Comparison of ENCODE assay signal across 8 mouse cellular contexts in the genomic region with DNA sequence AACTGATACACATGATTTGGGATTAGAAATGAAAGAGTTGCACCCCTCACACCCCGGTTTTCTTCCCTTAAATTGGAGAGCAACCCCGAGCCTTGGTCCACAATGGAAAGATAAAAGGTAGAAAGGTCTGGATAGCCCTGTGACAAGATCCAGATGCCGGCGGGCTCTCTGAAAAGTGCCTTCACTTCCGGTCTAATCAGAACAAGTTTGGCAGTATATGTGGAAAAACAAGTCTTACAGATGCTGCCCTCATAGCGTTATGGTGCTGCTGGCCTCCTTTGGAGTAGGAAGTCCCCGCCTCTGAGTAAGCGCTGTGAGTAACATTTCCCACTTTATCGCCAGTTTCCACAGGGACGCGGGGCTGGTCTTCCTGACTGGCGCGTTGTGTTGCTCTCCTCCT. TPM values are rescaled to one million over a fixed set of nuclear protein-coding genes. Genes with fewer than 3 reads are reported as not detected.
DNase-seq lines count a peak whose midpoint lies in the region; ATAC-seq and TF ChIP-seq lines count a peak whose summit lies in the region.

No protein-coding gene starts in this region.

- H3K27ac ChIP-seq in forebrain, postnatal 0 days (ENCODE audit: low read depth, low read length): no peak overlapping the region
- H3K27ac ChIP-seq in intestine, embryonic 15.5 days: no peak overlapping the region
- H3K27ac ChIP-seq in lung, embryonic 14.5 days (ENCODE audit: low read depth): no peak overlapping the region

- TF ChIP-seq CTCF in forebrain, postnatal 0 days (IDR thresholded peaks at IDR 0.05; ENCODE audit: low read depth): no peak
- no peak for TF ChIP-seq CTCF in lung, embryonic 14.5 days (IDR thresholded peaks at IDR 0.05; ENCODE audit: low read depth)

- 4% methylated on average over 13 of the region's 13 CpGs for WGBS in forebrain, postnatal 0 days
- 2% methylated on average over 13 of the region's 13 CpGs for WGBS in intestine, embryonic 15.5 days
- WGBS in lung, embryonic 14.5 days: 2% methylated on average over 13 of the region's 13 CpGs

- H3K9me3 ChIP-seq in forebrain, postnatal 0 days (ENCODE audit: low read length): no peaks in the 10 kb centered on the region
- no peaks in the 10 kb centered on the region for H3K9me3 ChIP-seq in intestine, embryonic 15.5 days
- H3K9me3 ChIP-seq in lung, embryonic 14.5 days (ENCODE audit: low read depth, low read length): no peaks in the 10 kb centered on the region

- ATAC-seq in frontal cortex, adult (ENCODE audit: low TSS enrichment): peak; percentile 42; the same call in 1 of the 2 replicates
- ATAC-seq in forebrain, postnatal 0 days: no peak
- 0 out of 2 replicates have a peak, but pooled peaks have one; percentile 9 for ATAC-seq in intestine, embryonic 15.5 days
- no peak; the same call in 1 of the 2 replicates for ATAC-seq in lung, embryonic 14.5 days (ENCODE audit: insufficient read depth)

- peak overlapping the region; percentile 74; the same call in 1 of the 2 replicates for H3K9ac ChIP-seq in forebrain, postnatal 0 days
- peak overlapping the region; percentile 4; the same call in 1 of the 2 replicates for H3K9ac ChIP-seq in intestine, embryonic 15.5 days
- peak overlapping the region; percentile 78 for H3K9ac ChIP-seq in lung, embryonic 14.5 days

- peak overlapping the region; percentile 89 for H3K4me2 ChIP-seq in forebrain, postnatal 0 days (ENCODE audit: low read depth)
- H3K4me2 ChIP-seq in intestine, embryonic 15.5 days (replicated peaks): peak overlapping the region; percentile 91
- H3K4me2 ChIP-seq in lung, embryonic 14.5 days: peak overlapping the region; percentile 81

- DNase-seq in frontal cortex, postnatal 10 days (ENCODE audit: low spot score in 2 of 2): no peak
- peak; percentile 49 for DNase-seq in adrenal gland, postnatal 10 days
- DNase-seq in forebrain, postnatal 0 days: no peak
- DNase-seq in lung, embryonic 14.5 days: peak; percentile 72
- no peak for DNase-seq in c-Kit-positive CD71-positive TER-119-positive erythroid progenitor cells, embryonic 14.5 days (ENCODE audit: low spot score)
- no peak for DNase-seq in retina, embryonic 14.5 days (ENCODE audit: low spot score)

- H3K36me3 ChIP-seq in forebrain, postnatal 0 days (ENCODE audit: insufficient read depth): no peaks in the 10 kb centered on the region
- H3K36me3 ChIP-seq in intestine, embryonic 15.5 days: no peaks in the 10 kb centered on the region
- no peaks in the 10 kb centered on the region for H3K36me3 ChIP-seq in lung, embryonic 14.5 days (ENCODE audit: insufficient read depth)

- 0 out of 2 replicates have a peak, but pooled peaks cover 3% of the 10 kb centered on the region for H3K4me1 ChIP-seq in forebrain, postnatal 0 days (ENCODE audit: insufficient read depth)
- peaks cover 11% of the 10 kb centered on the region; the same call in 1 of the 2 replicates for H3K4me1 ChIP-seq in intestine, embryonic 15.5 days (replicated peaks)
- 0 out of 2 replicates have a peak, but pooled peaks cover 4% of the 10 kb centered on the region for H3K4me1 ChIP-seq in lung, embryonic 14.5 days (ENCODE audit: insufficient read depth)

- H3K4me3 ChIP-seq in forebrain, postnatal 0 days (ENCODE audit: low read depth, low read length): peak overlapping the region; percentile 72
- peak overlapping the region; percentile 61 for H3K4me3 ChIP-seq in intestine, embryonic 15.5 days (replicated peaks)
- peak overlapping the region; percentile 74 for H3K4me3 ChIP-seq in lung, embryonic 14.5 days (ENCODE audit: low read depth, low read length)

- H3K27me3 ChIP-seq in forebrain, postnatal 0 days (ENCODE audit: insufficient read depth, low read length): no peaks in the 10 kb centered on the region
- H3K27me3 ChIP-seq in intestine, embryonic 15.5 days (replicated peaks): no peaks in the 10 kb centered on the region
- H3K27me3 ChIP-seq in lung, embryonic 14.5 days (ENCODE audit: insufficient read depth, low read length): no peaks in the 10 kb centered on the region

RNA-seq across cellular contexts. Expression of a gene that starts 49.9 kb away (rescaled TPM):
- 10 to 100 TPM; 11.9 to 14.9 TPM for total RNA-seq in adrenal gland, postnatal 10 days (2021)
- 13.7 and 15.5 TPM in 2 replicates for total RNA-seq in forebrain, postnatal 0 days (2014; rRNA removed)
- 6.8 and 8.8 TPM in 2 replicates for polyA plus RNA-seq in forebrain, postnatal 0 days (2015; fragmentation: Nextera tagmentation; extraction: Ambion mirVana)
- 41.2 and 41.7 TPM in 2 replicates for polyA plus RNA-seq in intestine, embryonic 15.5 days (2015; fragmentation: Nextera tagmentation; extraction: Ambion mirVana)
- 38.5 and 40.0 TPM in 2 replicates for polyA plus RNA-seq in lung, embryonic 14.5 days (2014; fragmentation: Nextera tagmentation; extraction: Ambion mirVana)

Comparison
In these comparisons a context has a peak if more than half of its experiments do, and no peak if none do; other contexts are left out.
1. ATAC-seq: peak in frontal cortex, adult (single experiment) and intestine, embryonic 15.5 days (single experiment); none in forebrain, postnatal 0 days (single experiment) and lung, embryonic 14.5 days (single experiment).
2. DNase-seq: peak in adrenal gland, postnatal 10 days (single experiment) and lung, embryonic 14.5 days (single experiment); none in frontal cortex, postnatal 10 days (0 of 2), forebrain, postnatal 0 days (single experiment), c-Kit-positive CD71-positive TER-119-positive erythroid progenitor cells, embryonic 14.5 days (single experiment) and retina, embryonic 14.5 days (single experiment).
3. H3K9ac ChIP-seq: peak in every context shown above with its lines; median percentile 78 in lung, embryonic 14.5 days; 74 in forebrain, postnatal 0 days; 4 in intestine, embryonic 15.5 days.
4. Peak in every context shown above with its lines, with median percentiles within 50 percentile points of each other: H3K4me2 ChIP-seq and H3K4me3 ChIP-seq.